Mouse (Mus musculus): ENCODE results near the gene Gm17509. TPM values are rescaled to one million over a fixed set of nuclear protein-coding genes. Genes with fewer than 3 reads are reported as not detected.
"Not testable (repeated sequence)": the region's sequence is repeated elsewhere in the genome, so short reads cannot be mapped to it uniquely, and the experiment has no call there.

Gene Gm17509
- polyA plus RNA-seq, 1 experiment from 2014 or later = not detected

DNA sequence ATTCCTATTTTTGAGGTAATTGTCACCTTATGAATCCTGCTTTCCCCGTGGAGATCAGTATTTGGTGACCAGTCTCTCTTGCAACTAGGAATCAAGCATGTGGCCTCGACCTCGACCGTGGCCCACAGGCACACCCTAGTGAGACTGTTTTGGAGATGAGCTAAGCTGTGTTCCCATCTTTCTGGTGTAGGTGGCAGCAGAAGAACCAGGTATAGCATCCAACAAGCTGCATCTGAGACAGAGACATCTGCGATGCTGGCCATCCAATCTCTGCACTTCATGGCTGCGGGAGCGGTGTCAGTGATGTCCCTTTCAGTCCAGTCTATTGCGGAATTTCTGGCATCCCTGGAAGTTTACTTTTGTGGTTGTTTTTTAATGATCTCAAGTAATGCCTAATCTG lies 14.8 kb downstream of the Gm17509 start:
- Histone ChIP-seq H3K4me1 (replicated peaks) (no peaks in the 10 kb centered on the region), H3K36me3 (no peaks in the 10 kb centered on the region), H3K9ac (no peak overlapping the region), H3K9me3 (replicated peaks) (no peaks in the 10 kb centered on the region), H3K4me2 (no peak overlapping the region), H3K27ac (no peak overlapping the region), H3K27me3 (no peaks in the 10 kb centered on the region), H3K4me3 (replicated peaks) (no peak overlapping the region)
- ATAC-seq (ENCODE audit: low read depth) = no peak
- WGBS (ENCODE audit: insufficient replicate concordance) = 74% methylated on average over 8 of the region's 8 CpGs
- no peak for DNase-seq

DNA sequence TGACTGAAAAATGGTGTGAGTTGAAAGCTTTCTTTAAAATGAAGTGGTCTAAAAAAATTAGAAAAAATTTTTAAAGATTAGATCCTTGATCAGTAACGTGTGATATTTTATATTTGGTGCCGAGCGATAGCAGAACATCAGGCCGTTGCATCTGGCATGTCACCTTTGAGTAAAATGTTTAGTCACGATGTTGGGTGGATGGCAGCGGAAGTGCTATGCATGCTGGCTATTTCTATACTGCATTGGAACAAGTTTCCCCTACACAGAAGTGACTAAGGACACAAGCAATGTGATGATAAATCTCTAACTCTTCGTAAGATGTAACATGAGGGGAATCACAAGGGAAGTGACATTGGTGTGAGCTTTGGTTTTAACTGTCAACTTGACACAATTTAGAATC lies 16.2 kb downstream of the Gm17509 start:
- H3K9me3 ChIP-seq (replicated peaks) = no peaks in the 10 kb centered on the region
- H3K27me3 ChIP-seq = no peaks in the 10 kb centered on the region
- H3K4me1 ChIP-seq (replicated peaks) = no peaks in the 10 kb centered on the region
- H3K4me3 ChIP-seq (replicated peaks) = no peak overlapping the region
- ATAC-seq (ENCODE audit: low read depth) = no peak
- no peaks in the 10 kb centered on the region for H3K36me3 ChIP-seq
- H3K27ac ChIP-seq = no peak overlapping the region
- H3K9ac ChIP-seq = no peak overlapping the region
- WGBS (ENCODE audit: insufficient replicate concordance) = 81% methylated on average over 7 of the region's 7 CpGs
- DNase-seq = no peak
- H3K4me2 ChIP-seq = no peak overlapping the region

GRCm38 (mm10) chr13:117202755-117203471 lies 18.0 kb downstream of the Gm17509 start:
- ATAC-seq (ENCODE audit: low read depth) (no peak; the same call in 1 of the 2 replicates), DNase-seq (no peak)

GRCm38 (mm10) chr13:117198402-117199083 lies 22.3 kb downstream of the Gm17509 start:
- DNase-seq = peak; percentile 44
- H3K36me3 ChIP-seq = no peaks in the 10 kb centered on the region
- H3K9me3 ChIP-seq (replicated peaks) = no peaks in the 10 kb centered on the region
- no peak overlapping the region for H3K4me2 ChIP-seq
- H3K4me1 ChIP-seq (replicated peaks) = no peaks in the 10 kb centered on the region
- no peak for ATAC-seq (ENCODE audit: low read depth)
- no peak overlapping the region for H3K9ac ChIP-seq
- H3K4me3 ChIP-seq (replicated peaks) = no peak overlapping the region
- 81% methylated on average over 7 of the region's 7 CpGs for WGBS (ENCODE audit: insufficient replicate concordance)
- H3K27me3 ChIP-seq = no peaks in the 10 kb centered on the region
- H3K27ac ChIP-seq = no peak overlapping the region

More at GRCm38 (mm10) chr13:117202755-117203471, 18.0 kb downstream of the Gm17509 start:
- Histone ChIP-seq H3K4me2 (no peak overlapping the region), H3K36me3 (no peaks in the 10 kb centered on the region), H3K27ac (no peak overlapping the region), H3K4me3 (replicated peaks) (no peak overlapping the region), H3K27me3 (no peaks in the 10 kb centered on the region), H3K4me1 (replicated peaks) (no peaks in the 10 kb centered on the region), H3K9me3 (replicated peaks) (no peaks in the 10 kb centered on the region), H3K9ac (no peak overlapping the region)
- WGBS (ENCODE audit: insufficient replicate concordance) = 34% methylated on average over 22 of the region's 22 CpGs

GRCm38 (mm10) chr13:117197666-117198065 lies 23.2 kb downstream of the Gm17509 start:
- ATAC-seq (ENCODE audit: low read depth) (no peak), DNase-seq (no peak)
- no peak overlapping the region for H3K4me3 ChIP-seq (replicated peaks)
- no peaks in the 10 kb centered on the region for H3K4me1 ChIP-seq (replicated peaks)
- no peak overlapping the region for H3K27ac ChIP-seq
- no peak overlapping the region for H3K9ac ChIP-seq
- H3K36me3 ChIP-seq = no peaks in the 10 kb centered on the region
- H3K4me2 ChIP-seq = no peak overlapping the region
- no peaks in the 10 kb centered on the region for H3K27me3 ChIP-seq
- 37% methylated on average over 2 of the region's 2 CpGs for WGBS (ENCODE audit: insufficient replicate concordance)
- no peaks in the 10 kb centered on the region for H3K9me3 ChIP-seq (replicated peaks)

- H3K27ac ChIP-seq = no peak overlapping the region
Measured at GRCm38 (mm10) chr13:117195569-117196495, 25.0 kb downstream of the Gm17509 start.

DNA sequence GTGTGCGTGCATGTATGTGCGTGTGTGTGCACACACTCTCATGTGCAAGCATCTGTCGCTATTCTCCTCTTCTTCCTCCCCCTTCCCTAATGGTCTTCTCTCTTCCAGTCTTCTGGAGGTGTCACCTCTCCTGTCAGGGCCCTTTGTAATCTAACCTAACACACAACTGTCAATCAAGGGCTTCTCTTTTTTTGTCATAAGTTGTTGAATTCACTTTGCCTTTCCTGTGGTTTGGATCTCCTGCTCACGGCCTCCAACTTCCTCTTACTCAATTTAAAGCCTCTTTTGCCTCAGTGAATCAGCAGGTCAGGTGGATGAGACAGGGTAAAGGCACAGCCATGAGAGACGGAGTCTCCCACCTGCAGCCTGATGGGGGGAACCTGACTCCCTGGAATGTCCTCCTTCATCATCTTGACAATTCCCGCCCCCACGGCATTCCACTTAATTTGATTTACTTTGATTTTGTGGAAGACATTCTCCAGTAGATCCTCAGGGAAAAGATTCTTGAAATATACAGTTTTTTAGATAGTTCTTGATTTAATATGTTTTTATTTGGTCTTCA lies 27.4 kb downstream of the Gm17509 start:
- no peaks in the 10 kb centered on the region for H3K4me1 ChIP-seq (replicated peaks)

More at GRCm38 (mm10) chr13:117195569-117196495, 25.0 kb downstream of the Gm17509 start:
- no peaks in the 10 kb centered on the region for H3K4me1 ChIP-seq (replicated peaks)
- WGBS (ENCODE audit: insufficient replicate concordance) = 47% methylated on average over 13 of the region's 13 CpGs
- no peaks in the 10 kb centered on the region for H3K36me3 ChIP-seq
- H3K4me3 ChIP-seq (replicated peaks) = no peak overlapping the region
- DNase-seq (no peak), ATAC-seq (ENCODE audit: low read depth) (peak; percentile 53)
- H3K9ac ChIP-seq = no peak overlapping the region
- no peaks in the 10 kb centered on the region for H3K27me3 ChIP-seq
- no peak overlapping the region for H3K4me2 ChIP-seq
- no peaks in the 10 kb centered on the region for H3K9me3 ChIP-seq (replicated peaks)

GRCm38 (mm10) chr13:117192161-117192560 lies 28.7 kb downstream of the Gm17509 start:
- Histone ChIP-seq H3K4me1 (replicated peaks) (no peaks in the 10 kb centered on the region), H3K27ac (no peak overlapping the region)

More for the DNA sequence above, 27.4 kb downstream of the Gm17509 start:
- Histone ChIP-seq H3K4me2 (no peak overlapping the region), H3K36me3 (no peaks in the 10 kb centered on the region), H3K9me3 (replicated peaks) (no peaks in the 10 kb centered on the region), H3K4me3 (replicated peaks) (no peak overlapping the region), H3K27ac (no peak overlapping the region), H3K9ac (no peak overlapping the region), H3K27me3 (no peaks in the 10 kb centered on the region)
- no peak for ATAC-seq (ENCODE audit: low read depth)
- 40% methylated on average over 7 of the region's 7 CpGs for WGBS (ENCODE audit: insufficient replicate concordance)
- DNase-seq = no peak

GRCm38 (mm10) chr13:117185329-117185728 lies 35.5 kb downstream of the Gm17509 start:
- H3K4me3 ChIP-seq (replicated peaks) = no peak overlapping the region
- H3K36me3 ChIP-seq = no peaks in the 10 kb centered on the region
- H3K27ac ChIP-seq = no peak overlapping the region
- DNase-seq (no peak), ATAC-seq (ENCODE audit: low read depth) (no peak)
- H3K4me1 ChIP-seq (replicated peaks) = no peaks in the 10 kb centered on the region
- no peak overlapping the region for H3K9ac ChIP-seq
- 58% methylated on average over 6 of the region's 6 CpGs for WGBS (ENCODE audit: insufficient replicate concordance)
- no peak overlapping the region for H3K4me2 ChIP-seq
- H3K27me3 ChIP-seq = no peaks in the 10 kb centered on the region
- H3K9me3 ChIP-seq (replicated peaks) = no peaks in the 10 kb centered on the region

More at GRCm38 (mm10) chr13:117192161-117192560, 28.7 kb downstream of the Gm17509 start:
- H3K36me3 ChIP-seq = no peaks in the 10 kb centered on the region
- H3K4me3 ChIP-seq (replicated peaks) = no peak overlapping the region
- H3K27me3 ChIP-seq = no peaks in the 10 kb centered on the region
- DNase-seq = no peak
- H3K9me3 ChIP-seq (replicated peaks) = no peaks in the 10 kb centered on the region
- no peak overlapping the region for H3K4me2 ChIP-seq
- ATAC-seq (ENCODE audit: low read depth) = no peak
- no peak overlapping the region for H3K9ac ChIP-seq
- WGBS (ENCODE audit: insufficient replicate concordance) = 80% methylated on average over 5 of the region's 5 CpGs

DNA sequence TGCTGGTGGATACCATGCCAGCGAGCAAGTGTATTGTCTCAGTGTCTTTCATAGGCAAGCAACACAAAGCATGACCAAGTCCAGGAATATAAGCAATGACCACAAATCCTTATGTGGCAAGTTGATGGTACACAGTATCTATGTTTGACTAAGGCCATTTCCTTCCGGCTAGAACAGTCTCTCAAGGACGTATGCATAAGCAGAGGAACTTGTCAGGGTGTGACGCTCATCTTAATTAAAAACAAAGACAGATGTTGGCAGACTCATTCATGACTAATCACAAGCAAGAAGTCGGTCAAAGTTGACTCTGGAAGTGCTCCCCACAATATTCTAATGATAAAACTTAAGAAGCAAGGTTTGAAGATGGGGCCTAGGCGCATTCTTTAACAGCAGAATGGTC lies 37.6 kb downstream of the Gm17509 start:
- Histone ChIP-seq H3K4me1 (replicated peaks) (no peaks in the 10 kb centered on the region), H3K36me3 (no peaks in the 10 kb centered on the region), H3K27ac (no peak overlapping the region), H3K4me3 (replicated peaks) (no peak overlapping the region), H3K4me2 (no peak overlapping the region), H3K27me3 (no peaks in the 10 kb centered on the region), H3K9me3 (replicated peaks) (no peaks in the 10 kb centered on the region), H3K9ac (no peak overlapping the region)
- ATAC-seq (ENCODE audit: low read depth) (no peak), DNase-seq (no peak)
- WGBS (ENCODE audit: insufficient replicate concordance) = 44% methylated on average over 6 of the region's 6 CpGs

- WGBS (ENCODE audit: insufficient replicate concordance) = 62% methylated on average over 3 of the region's 3 CpGs
- H3K4me1 ChIP-seq (replicated peaks); H3K4me2 ChIP-seq: not testable (repeated sequence)
Measured at GRCm38 (mm10) chr13:117180912-117181311, 40.0 kb downstream of the Gm17509 start.

More at GRCm38 (mm10) chr13:117180912-117181311, 40.0 kb downstream of the Gm17509 start:
- not testable (repeated sequence) for ATAC-seq (ENCODE audit: low read depth); H3K9ac ChIP-seq; H3K27ac ChIP-seq; H3K9me3 ChIP-seq (replicated peaks); H3K27me3 ChIP-seq; DNase-seq; H3K4me3 ChIP-seq (replicated peaks); H3K36me3 ChIP-seq

Measured in liver, embryonic 13.5 days (tissue).